Comparison of ENCODE assay signal across 12 mouse cellular contexts in the genomic region with DNA sequence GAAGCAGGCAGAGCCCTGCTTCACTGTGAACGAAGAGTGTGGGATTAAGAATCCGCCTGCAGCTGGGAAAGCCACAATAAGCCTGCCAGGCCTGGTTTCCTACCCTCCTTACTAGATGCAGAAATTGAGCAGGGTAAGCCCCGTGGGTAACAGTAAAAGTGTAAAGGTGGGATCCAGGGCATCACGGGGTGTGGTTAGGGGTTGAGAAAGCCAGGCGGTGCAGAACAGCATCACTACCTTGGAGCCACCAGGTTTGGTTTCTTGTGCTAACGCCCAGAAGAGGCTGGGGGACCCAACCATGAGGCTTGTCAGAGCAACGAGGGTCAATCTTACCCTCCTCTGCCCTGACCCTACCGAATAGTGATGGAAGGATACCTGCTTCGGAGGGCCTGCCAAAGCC. TPM values are rescaled to one million over a fixed set of nuclear protein-coding genes. Genes with fewer than 3 reads are reported as not detected.
DNase-seq lines count a peak whose midpoint lies in the region; ATAC-seq and TF ChIP-seq lines count a peak whose summit lies in the region.
"Had no signal": no experiment of that assay in that cellular context is flagged by ENCODE, and none has a peak within 500 bp of the region (broad histone marks: within the 10 kb centered on the region; RNA-seq: fewer than 3 reads in every experiment).

No protein-coding gene starts in this region.

- WGBS in heart, embryonic 13.5 days: 40% methylated on average over 9 of the region's 9 CpGs
- 39% methylated on average over 9 of the region's 9 CpGs for WGBS in forebrain, embryonic 12.5 days
- 49% methylated on average over 9 of the region's 9 CpGs for WGBS in limb, embryonic 11.5 days

- peaks cover 11% of the 10 kb centered on the region for H3K4me1 ChIP-seq in heart, embryonic 13.5 days
- H3K4me1 ChIP-seq in E14TG2a.4 (replicated peaks; ENCODE audit: low read depth, low read length): peaks cover 50% of the 10 kb centered on the region
- H3K4me1 ChIP-seq in forebrain, embryonic 12.5 days: peaks cover 17% of the 10 kb centered on the region
- 0 out of 2 replicates have a peak, but pooled peaks cover 4% of the 10 kb centered on the region for H3K4me1 ChIP-seq in limb, embryonic 11.5 days (ENCODE audit: control insufficient read depth, insufficient read depth, low read length)

- peak overlapping the region; percentile 59 for H3K4me3 ChIP-seq in heart, embryonic 13.5 days
- peak overlapping the region; percentile 85 for H3K4me3 ChIP-seq in E14TG2a.4 (replicated peaks; ENCODE audit: low read length)
- H3K4me3 ChIP-seq in forebrain, embryonic 12.5 days (replicated peaks): no peak overlapping the region
- no peak overlapping the region for H3K4me3 ChIP-seq in limb, embryonic 11.5 days (ENCODE audit: low read depth, low read length)

- no peak for DNase-seq in heart, adult 18-20 months
- DNase-seq in limb, embryonic 11.5 days (ENCODE audit: low spot score): no peak
- DNase-seq in gastrocnemius, adult 18-20 months (ENCODE audit: low spot score): no peak
- no peak for DNase-seq in ovary, adult 18-20 months (ENCODE audit: low spot score)

- no peak for ATAC-seq in heart, embryonic 13.5 days (ENCODE audit: extremely low read depth, insufficient number of reproducible peaks, low FRiP score, low TSS enrichment)
- no peak for ATAC-seq in forebrain, embryonic 12.5 days (ENCODE audit: low FRiP score)
- ATAC-seq in limb, embryonic 11.5 days (ENCODE audit: insufficient number of reproducible peaks, low FRiP score, low TSS enrichment, low read depth): no peak
- ATAC-seq in granulocyte monocyte progenitor cell, adult 5-6 weeks (replicated peaks; ENCODE audit: poor library complexity, severe bottlenecking): no peak

- no peak for TF ChIP-seq CTCF in E14TG2a.4 (conservative IDR thresholded peaks at IDR 0.05; ENCODE audit: low read length)

- peaks cover 58% of the 10 kb centered on the region for H3K27me3 ChIP-seq in heart, embryonic 13.5 days (replicated peaks)
- H3K27me3 ChIP-seq in E14TG2a.4 (ENCODE audit: insufficient read depth, low read length): peaks cover 43% of the 10 kb centered on the region
- H3K27me3 ChIP-seq in forebrain, embryonic 12.5 days: peaks cover 41% of the 10 kb centered on the region
- H3K27me3 ChIP-seq in limb, embryonic 11.5 days (ENCODE audit: control insufficient read depth, insufficient read depth, low read length): peaks cover 17% of the 10 kb centered on the region; the same call in 1 of the 2 replicates

- peak overlapping the region; percentile 81 for H3K4me2 ChIP-seq in heart, embryonic 13.5 days
- peak overlapping the region; percentile 86 for H3K4me2 ChIP-seq in forebrain, embryonic 12.5 days
- H3K4me2 ChIP-seq in limb, embryonic 11.5 days (ENCODE audit: low read depth, severe bottlenecking): peak overlapping the region; percentile 87; the same call in 1 of the 2 replicates

- no peaks in the 10 kb centered on the region for H3K9me3 ChIP-seq in heart, embryonic 13.5 days
- no peaks in the 10 kb centered on the region for H3K9me3 ChIP-seq in E14TG2a.4 (ENCODE audit: low read length)
- no peaks in the 10 kb centered on the region for H3K9me3 ChIP-seq in forebrain, embryonic 12.5 days
- no peaks in the 10 kb centered on the region for H3K9me3 ChIP-seq in limb, embryonic 11.5 days (ENCODE audit: control insufficient read depth, low read length)

- no peak overlapping the region for H3K27ac ChIP-seq in heart, embryonic 13.5 days (replicated peaks)
- H3K27ac ChIP-seq in forebrain, embryonic 12.5 days: no peak overlapping the region
- no peak overlapping the region for H3K27ac ChIP-seq in limb, embryonic 11.5 days (replicated peaks; ENCODE audit: low read depth, low read length)

- no peaks in the 10 kb centered on the region for H3K36me3 ChIP-seq in heart, embryonic 13.5 days
- peaks cover 6% of the 10 kb centered on the region; the same call in 1 of the 2 replicates for H3K36me3 ChIP-seq in E14TG2a.4 (ENCODE audit: insufficient read depth, low read length)
- no peaks in the 10 kb centered on the region for H3K36me3 ChIP-seq in forebrain, embryonic 12.5 days (replicated peaks)
- H3K36me3 ChIP-seq in limb, embryonic 11.5 days (ENCODE audit: control insufficient read depth, insufficient read depth, low read length): no peaks in the 10 kb centered on the region

- peak overlapping the region; percentile 76 for H3K9ac ChIP-seq in heart, embryonic 13.5 days
- H3K9ac ChIP-seq in forebrain, embryonic 12.5 days: peak overlapping the region; percentile 50; the same call in 1 of the 2 replicates
- H3K9ac ChIP-seq in limb, embryonic 11.5 days (ENCODE audit: low read length): no peak overlapping the region

RNA-seq across cellular contexts. Expression of a gene that starts 0.7 kb away (rescaled TPM):
- polyA plus RNA-seq in heart, embryonic 13.5 days (2015; fragmentation: Nextera tagmentation; extraction: Ambion mirVana): 29.5 and 32.9 TPM in 2 replicates
- total RNA-seq in heart, adult 18-20 months (2021): 1 to 10 TPM; 7.2 to 7.8 TPM
- 10.6 and 11.3 TPM in 2 replicates for polyA plus RNA-seq in forebrain, embryonic 12.5 days (2016; fragmentation: Nextera tagmentation; extraction: Ambion mirVana)
- 11.8 and 11.9 TPM in 2 replicates for polyA plus RNA-seq in limb, embryonic 11.5 days (2014; fragmentation: Nextera tagmentation; extraction: Ambion mirVana)
- not detected in 2 replicates for total RNA-seq in granulocyte monocyte progenitor cell, adult 5-6 weeks (2014; fragmentation: Nextera tagmentation)
- total RNA-seq in granulocyte monocyte progenitor cell, adult 5-6 weeks (2017): not detected in 2 replicates
- total RNA-seq in gastrocnemius, adult 18-20 months (2021): 1 to 10 TPM; 2.3 to 2.5 TPM
- total RNA-seq: common myeloid progenitor, adult 5-6 weeks; megakaryocyte progenitor cell, adult 5-6 weeks had no signal
- polyA plus RNA-seq: activated CD4-positive, CD25-positive, alpha-beta regulatory T cell, adult 4 months had no signal

RNA-seq across cellular contexts. Expression of a gene that starts 16.1 kb away (rescaled TPM):
- polyA plus RNA-seq in heart, embryonic 13.5 days (2015; fragmentation: Nextera tagmentation; extraction: Ambion mirVana): not detected in 2 replicates
- total RNA-seq in heart, adult 18-20 months (2021): under 1 TPM; 0.15 to 0.23 TPM
- polyA plus RNA-seq in forebrain, embryonic 12.5 days (2016; fragmentation: Nextera tagmentation; extraction: Ambion mirVana): 0.50 TPM in 1 of 2 replicates, not detected in the other
- 5.3 and 6.2 TPM in 2 replicates for polyA plus RNA-seq in limb, embryonic 11.5 days (2014; fragmentation: Nextera tagmentation; extraction: Ambion mirVana)
- not detected in 2 replicates for total RNA-seq in granulocyte monocyte progenitor cell, adult 5-6 weeks (2014; fragmentation: Nextera tagmentation)
- total RNA-seq in granulocyte monocyte progenitor cell, adult 5-6 weeks (2017): 0.69 and 0.82 TPM in 2 replicates
- total RNA-seq in gastrocnemius, adult 18-20 months (2021): not detected
- polyA plus RNA-seq: activated CD4-positive, CD25-positive, alpha-beta regulatory T cell, adult 4 months had no signal

RNA-seq across cellular contexts. Expression of a gene that starts 39.3 kb away (rescaled TPM):
- polyA plus RNA-seq in heart, embryonic 13.5 days (2015; fragmentation: Nextera tagmentation; extraction: Ambion mirVana): 0.23 TPM in 1 of 2 replicates, not detected in the other
- total RNA-seq in heart, adult 18-20 months (2021): not detected
- polyA plus RNA-seq in forebrain, embryonic 12.5 days (2016; fragmentation: Nextera tagmentation; extraction: Ambion mirVana): not detected in 2 replicates
- 0.13 TPM in 1 of 2 replicates, not detected in the other for polyA plus RNA-seq in limb, embryonic 11.5 days (2014; fragmentation: Nextera tagmentation; extraction: Ambion mirVana)
- not detected in 2 replicates for total RNA-seq in granulocyte monocyte progenitor cell, adult 5-6 weeks (2014; fragmentation: Nextera tagmentation)
- total RNA-seq in granulocyte monocyte progenitor cell, adult 5-6 weeks (2017): not detected in 2 replicates
- total RNA-seq in gastrocnemius, adult 18-20 months (2021): not detected
- total RNA-seq: common myeloid progenitor, adult 5-6 weeks; layer of hippocampus, postnatal 14 days; megakaryocyte progenitor cell, adult 5-6 weeks had no signal
- polyA plus RNA-seq: activated CD4-positive, CD25-positive, alpha-beta regulatory T cell, adult 4 months had no signal

RNA-seq across cellular contexts. Expression of a gene that starts 43.4 kb away (rescaled TPM):
- polyA plus RNA-seq in heart, embryonic 13.5 days (2015; fragmentation: Nextera tagmentation; extraction: Ambion mirVana): 0.22 and 0.37 TPM in 2 replicates
- total RNA-seq in heart, adult 18-20 months (2021): under 1 TPM; 0.40 to 0.49 TPM
- 0.12 TPM in 1 of 2 replicates, not detected in the other for polyA plus RNA-seq in forebrain, embryonic 12.5 days (2016; fragmentation: Nextera tagmentation; extraction: Ambion mirVana)
- polyA plus RNA-seq in limb, embryonic 11.5 days (2014; fragmentation: Nextera tagmentation; extraction: Ambion mirVana): 0.82 and 0.88 TPM in 2 replicates
- not detected in 2 replicates for total RNA-seq in granulocyte monocyte progenitor cell, adult 5-6 weeks (2014; fragmentation: Nextera tagmentation)
- not detected in 2 replicates for total RNA-seq in granulocyte monocyte progenitor cell, adult 5-6 weeks (2017)
- not detected for total RNA-seq in gastrocnemius, adult 18-20 months (2021)
- total RNA-seq: common myeloid progenitor, adult 5-6 weeks; layer of hippocampus, postnatal 14 days; megakaryocyte progenitor cell, adult 5-6 weeks had no signal
- polyA plus RNA-seq: activated CD4-positive, CD25-positive, alpha-beta regulatory T cell, adult 4 months had no signal

Comparison
In these comparisons a context has a peak if more than half of its experiments do, and no peak if none do; other contexts are left out.
1. H3K4me3 ChIP-seq: peak in heart, embryonic 13.5 days (single experiment) and E14TG2a.4 (single experiment); none in forebrain, embryonic 12.5 days (single experiment) and limb, embryonic 11.5 days (single experiment).
2. Peak in every context shown above with its lines, with median percentiles within 50 percentile points of each other: H3K4me2 ChIP-seq.